Mouse (Mus musculus): ENCODE data around the gene Samd7. TPM values are rescaled to one million over a fixed set of nuclear protein-coding genes. Genes with fewer than 3 reads are reported as not detected.

The Samd7 gene
- total RNA-seq, 2 experiments from 2014 or later = 1.8 to 2.1 TPM

DNA sequence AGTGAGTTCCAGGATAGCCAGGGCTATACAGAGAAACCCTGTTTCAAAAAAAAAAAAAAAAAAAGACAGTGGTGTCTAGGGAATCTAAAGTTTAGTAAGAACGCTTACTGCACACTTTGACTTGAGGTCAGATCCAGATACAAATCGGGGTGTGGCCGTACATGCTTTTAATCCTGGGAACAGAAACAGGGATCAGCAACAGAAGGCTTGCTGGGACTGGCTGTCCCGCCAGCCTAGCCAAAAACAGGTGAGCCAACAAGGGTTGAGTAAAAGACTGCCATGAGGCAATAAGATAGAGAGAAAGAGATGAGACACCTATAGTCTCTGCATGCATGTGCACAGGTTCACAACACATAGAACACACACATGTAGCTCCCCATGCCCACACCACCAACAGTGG lies 8.6 kb downstream of the Samd7 start:
- no peak for DNase-seq (ENCODE audit: low spot score in 2 of 2)

- no peak for DNase-seq (ENCODE audit: low spot score in 2 of 2)
These were observed 18.8 kb downstream of the Samd7 start for GRCm38 (mm10) chr3:30764877-30765276.

DNA sequence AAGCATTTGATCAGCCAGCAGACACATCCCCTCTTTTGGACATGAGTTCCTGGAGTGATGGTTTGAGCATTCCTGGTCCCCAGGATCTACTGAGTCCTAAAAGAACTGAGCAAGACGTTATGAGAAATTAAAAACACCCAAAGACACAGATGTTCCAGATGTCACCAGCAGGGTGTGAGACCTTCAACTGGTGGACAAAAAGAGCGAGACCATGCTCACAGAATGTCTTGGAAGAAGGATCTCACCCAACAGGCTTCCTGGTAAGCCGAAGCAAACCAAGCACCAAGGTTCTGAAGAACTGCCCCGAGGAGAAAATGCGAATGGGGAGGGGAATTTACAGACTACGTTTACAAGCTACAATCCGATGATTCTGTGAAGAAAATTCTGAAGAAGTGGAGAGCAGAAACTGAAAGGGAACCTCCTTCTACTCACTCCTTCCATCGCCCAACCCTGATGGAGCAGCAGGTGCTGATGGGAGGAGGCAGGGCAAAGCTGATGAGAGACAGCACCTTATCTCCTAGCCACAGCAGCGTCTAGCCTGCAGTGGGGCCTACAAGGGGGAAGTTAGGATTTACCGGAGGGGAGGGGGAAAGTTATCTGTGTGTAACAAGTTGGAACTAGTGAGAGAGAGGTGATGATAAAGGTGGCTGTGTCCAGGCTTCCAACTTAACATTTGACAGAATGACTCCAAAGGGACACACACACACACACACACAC lies 19.4 kb downstream of the Samd7 start:
- no peak for DNase-seq (ENCODE audit: low spot score in 2 of 2)

DNA sequence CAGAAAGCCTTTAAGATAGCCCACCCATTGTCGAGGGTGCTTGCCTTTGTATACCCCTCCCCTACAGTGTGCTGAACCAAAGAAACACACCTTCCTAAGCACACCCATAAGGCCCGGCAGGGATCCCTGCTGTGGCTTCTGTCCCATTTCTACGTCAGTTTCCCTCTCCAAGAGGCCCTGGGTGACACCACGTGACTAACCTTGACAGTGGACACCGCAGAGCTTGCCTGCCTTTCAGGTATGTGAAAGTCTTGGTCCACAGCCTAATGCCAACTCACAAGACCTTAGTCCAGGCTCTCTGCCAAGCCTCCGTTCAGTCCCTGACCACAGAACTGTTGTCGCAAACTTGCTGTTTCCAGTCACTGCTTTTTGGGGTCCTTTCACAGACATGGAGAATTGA lies 20.1 kb downstream of the Samd7 start:
- DNase-seq (ENCODE audit: low spot score in 2 of 2) = no peak

- DNase-seq (ENCODE audit: low spot score in 2 of 2) = no peak
These were observed 21.2 kb downstream of the Samd7 start for GRCm38 (mm10) chr3:30767271-30767670.

GRCm38 (mm10) chr3:30769755-30770515 lies 23.8 kb downstream of the Samd7 start:
- DNase-seq (ENCODE audit: low spot score in 2 of 2) = no peak

DNA sequence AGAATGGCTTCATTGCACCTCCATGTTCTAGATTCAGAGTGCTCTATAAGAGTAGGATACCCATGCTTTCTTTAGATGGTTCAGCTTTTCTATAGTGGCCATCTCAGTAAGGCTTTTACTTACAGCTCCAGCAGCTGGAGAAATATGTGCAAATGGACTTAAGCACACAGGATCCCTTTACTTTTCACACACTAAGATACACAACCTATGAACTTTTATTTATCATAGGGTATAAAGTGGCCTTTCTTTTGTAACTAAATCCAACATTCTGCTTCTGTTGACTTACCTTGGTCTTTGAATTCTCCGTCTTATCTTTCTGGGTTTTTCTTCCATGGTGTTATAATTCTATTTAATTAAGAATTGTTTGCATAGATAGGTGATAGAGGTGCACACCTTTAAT lies 25.5 kb downstream of the Samd7 start:
- no peak for DNase-seq (ENCODE audit: low spot score in 2 of 2)

GRCm38 (mm10) chr3:30772631-30773030 lies 26.5 kb downstream of the Samd7 start:
- no peak for DNase-seq (ENCODE audit: low spot score in 2 of 2)

GRCm38 (mm10) chr3:30774677-30775076 lies 28.6 kb downstream of the Samd7 start:
- no peak for DNase-seq (ENCODE audit: low spot score in 2 of 2)

- DNase-seq (ENCODE audit: low spot score in 2 of 2) = no peak
These were observed 31.9 kb downstream of the Samd7 start for GRCm38 (mm10) chr3:30777984-30778383.

DNA sequence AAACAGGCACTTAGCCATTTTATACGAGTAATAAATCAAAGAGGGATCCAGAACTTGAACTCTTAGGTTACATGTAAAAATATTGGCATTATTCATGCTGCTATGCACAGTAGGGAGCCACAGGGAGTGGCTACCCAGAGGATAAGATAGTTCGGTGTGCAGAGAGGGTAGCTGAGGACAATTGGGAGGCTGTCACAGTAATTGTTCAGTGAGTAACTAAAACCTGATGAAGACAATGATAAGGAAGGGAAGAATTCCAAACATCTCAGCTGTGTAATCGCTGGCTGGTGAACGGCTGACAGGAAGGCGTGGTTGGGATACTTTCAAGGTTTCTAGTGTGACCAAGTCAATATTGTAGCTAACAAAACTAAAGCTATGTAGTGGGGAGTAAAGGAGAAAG lies 42.4 kb downstream of the Samd7 start:
- DNase-seq (ENCODE audit: low spot score in 2 of 2) = no peak

DNA sequence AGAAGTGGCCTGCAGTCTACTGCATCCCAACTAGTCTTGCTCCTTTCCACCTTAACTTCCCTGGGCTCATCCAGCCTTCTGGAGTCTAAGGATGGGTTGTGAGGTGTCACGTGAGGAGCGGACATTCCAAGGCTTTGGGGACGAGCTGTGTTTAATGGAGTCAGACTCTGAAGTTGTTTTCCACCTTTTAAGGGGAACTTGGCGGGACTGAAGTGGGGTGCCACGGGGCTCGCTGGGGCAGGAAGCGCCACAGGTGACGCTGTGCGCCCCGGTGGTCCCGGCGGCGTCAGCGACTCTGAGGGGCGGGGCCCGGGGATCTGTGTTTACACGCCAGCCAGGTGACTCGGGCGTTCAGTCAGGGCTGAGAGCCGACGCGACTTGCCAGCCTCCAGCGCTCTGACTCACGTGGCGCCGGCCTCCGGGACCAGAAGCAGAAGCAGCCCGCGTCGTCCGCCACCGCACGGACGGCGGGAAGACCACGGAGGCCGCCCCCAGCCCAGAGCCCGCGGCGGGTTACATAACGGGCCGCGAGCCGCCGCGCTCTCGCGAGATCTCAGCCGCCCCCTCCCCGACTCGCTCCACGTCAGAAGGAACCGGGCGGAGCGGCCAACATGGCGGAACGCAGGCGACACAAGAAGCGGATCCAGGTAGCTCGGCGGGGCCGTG lies 46.8 kb downstream of the Samd7 start, which contains the start of gene Sec62:
Gene Sec62 (plus strand): TSS at position 139 of the 666 bp plus-strand sequence.
- peak; percentile 92 to 95 for DNase-seq (ENCODE audit: low spot score in 2 of 2)

DNA sequence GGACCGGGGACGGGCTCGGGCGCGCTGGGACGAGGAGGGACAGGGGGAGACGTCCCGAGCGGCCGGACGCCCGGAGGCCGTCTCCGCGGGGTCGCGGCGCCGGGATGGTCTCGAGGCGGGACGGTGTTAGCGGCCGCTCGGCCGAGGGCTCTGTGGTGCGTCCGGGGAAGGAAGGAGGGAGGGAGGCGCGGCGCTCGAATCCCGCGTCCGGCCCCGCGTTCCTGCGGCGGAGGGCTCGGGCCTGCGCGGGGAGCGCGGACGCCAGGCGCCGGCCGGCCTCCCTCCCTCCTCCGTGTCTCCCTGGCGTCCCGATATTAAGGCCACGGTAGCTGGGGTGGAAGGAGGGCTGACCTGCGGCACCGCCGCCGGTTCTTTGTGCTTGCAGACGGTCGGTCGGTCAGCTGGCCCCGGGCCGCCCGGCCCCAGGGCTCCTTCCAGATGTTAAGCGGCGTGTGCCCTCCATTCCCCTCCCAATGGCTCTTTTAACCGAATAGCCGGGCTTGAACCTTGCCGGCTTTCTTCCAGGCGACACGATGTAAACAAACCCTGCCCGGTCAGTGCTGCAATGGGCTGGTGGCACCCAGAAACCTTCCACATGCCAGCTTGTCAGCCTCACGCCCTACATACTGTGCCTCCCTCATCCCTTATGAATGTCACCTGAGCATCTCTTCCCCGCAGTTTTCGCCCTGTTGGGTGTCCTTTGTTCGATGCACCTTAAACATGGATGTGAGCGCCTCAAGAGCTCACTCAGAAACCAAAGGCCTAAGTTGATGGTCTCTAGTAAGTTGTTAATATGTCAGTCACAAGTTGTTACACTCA lies 47.5 kb downstream of the Samd7 start:
- peak; percentile 32 to 41 for DNase-seq (ENCODE audit: low spot score in 2 of 2)

GRCm38 (mm10) chr3:30802171-30802570 lies 56.1 kb downstream of the Samd7 start:
- DNase-seq (ENCODE audit: low spot score in 2 of 2) = no peak

- DNase-seq (ENCODE audit: low spot score in 2 of 2) = no peak
These were observed 66.8 kb downstream of the Samd7 start for GRCm38 (mm10) chr3:30812881-30813280.

Other genes with a start within 250 kb of the Samd7 start
- 10 to 100 TPM; 15.6 to 18.0 TPM for gene Mecom, start 198.3 kb upstream of the Samd7 start, total RNA-seq (2021)
- gene Actrt3, start 146.4 kb upstream of the Samd7 start, total RNA-seq (2021) = not detected
- gene Mynn, start 144.2 kb upstream of the Samd7 start, total RNA-seq (2021) = 10 to 100 TPM; 16.5 to 22.0 TPM
- not detected for gene Lrriq4, start 101.8 kb upstream of the Samd7 start, total RNA-seq (2021)
- gene Lrrc34, start 98.4 kb upstream of the Samd7 start, total RNA-seq (2021) = not detected
- gene Lrrc31, start 46.5 kb upstream of the Samd7 start, total RNA-seq (2021) = not detected
- 10 to 100 TPM; 78.3 to 88.1 TPM for gene Sec62, start 46.6 kb downstream of the Samd7 start, total RNA-seq (2021)
- 1 to 10 TPM; 1.6 to 1.9 TPM for gene Gpr160, start 109.7 kb downstream of the Samd7 start, total RNA-seq (2021)
- 10 to 100 TPM; 23.1 to 25.1 TPM for gene Phc3, start 223.1 kb downstream of the Samd7 start, total RNA-seq (2021)
- gene Prkci, start 249.5 kb downstream of the Samd7 start, total RNA-seq (2021) = 10 to 100 TPM; 31.9 to 34.7 TPM

All from gastrocnemius, postnatal 4 days (tissue).